Mouse (Mus musculus) ES-Bruce4 (cell line): ENCODE data around the gene Baz2b. TPM values are rescaled to one million over a fixed set of nuclear protein-coding genes. Genes with fewer than 3 reads are reported as not detected.
A peak's percentile ranks its signal among the peaks of the same experiment; 100 is the strongest.

Experiments
- H3K27ac ChIP-seq: 2 replicates; pipeline ENCODE4 v1.5.1; 2012; ENCODE audit warnings: low read length, inconsistent platforms; ENCODE audit not compliant: insufficient read depth
- H3K27me3 ChIP-seq: 2 replicates; pipeline ENCODE4 v1.6.1; 2012; ENCODE audit warnings: mild to moderate bottlenecking, low read length, inconsistent platforms; ENCODE audit not compliant: control insufficient read depth, poor library complexity, insufficient read depth, severe bottlenecking
- H3K36me3 ChIP-seq: 2 replicates; pipeline ENCODE4 v1.6.1; 2012; ENCODE audit warnings: inconsistent platforms, mild to moderate bottlenecking, low read length, moderate library complexity; ENCODE audit not compliant: control insufficient read depth, poor library complexity, insufficient read depth, severe bottlenecking
- H3K4me1 ChIP-seq: one replicate; pipeline ENCODE4 v1.8.1; 2011; ENCODE audit warnings: low read length; ENCODE audit not compliant: control insufficient read depth, insufficient read depth
- H3K4me3 ChIP-seq: 2 replicates; pipeline ENCODE4 v1.5.1; 2011; ENCODE audit warnings: low read depth, mild to moderate bottlenecking, low read length
- H3K9ac ChIP-seq: 2 replicates; pipeline ENCODE4 v1.6.1; 2012; ENCODE audit warnings: low read depth, mild to moderate bottlenecking, inconsistent platforms; ENCODE audit not compliant: poor library complexity, severe bottlenecking
- H3K9me3 ChIP-seq: replicated peaks from 2 replicates; pipeline ENCODE4 v1.6.1; 2012; ENCODE audit warnings: mild to moderate bottlenecking, low read length, inconsistent platforms; ENCODE audit not compliant: control insufficient read depth, poor library complexity, insufficient read depth, severe bottlenecking
- CTCF ChIP-seq: IDR thresholded peaks from one replicate; pipeline ENCODE4 v1.8.1; 2011; ENCODE audit warnings: low read depth, low read length
- EP300 ChIP-seq: IDR thresholded peaks from 2 replicates; pipeline ENCODE4 v1.6.1; 2011; ENCODE audit warnings: low read depth, low read length; ENCODE audit not compliant: insufficient read depth
- POLR2A ChIP-seq: IDR thresholded peaks from one replicate; pipeline ENCODE4 v1.8.1; 2011; ENCODE audit warnings: low read length; ENCODE audit not compliant: insufficient read depth
- polyA plus RNA-seq: library from polyadenylated mRNA; stranded (reverse); fragments of >200 nt; gene quantifications from 2 replicates; pipeline ENCODE4 v1.2.4, GENCODE M21; 2011; ENCODE audit warnings: low read depth; ENCODE audit not compliant: missing spikeins, insufficient read depth, insufficient read length

Gene Baz2b
- polyA plus RNA-seq, 1 experiment = 43.2 TPM

DNA sequence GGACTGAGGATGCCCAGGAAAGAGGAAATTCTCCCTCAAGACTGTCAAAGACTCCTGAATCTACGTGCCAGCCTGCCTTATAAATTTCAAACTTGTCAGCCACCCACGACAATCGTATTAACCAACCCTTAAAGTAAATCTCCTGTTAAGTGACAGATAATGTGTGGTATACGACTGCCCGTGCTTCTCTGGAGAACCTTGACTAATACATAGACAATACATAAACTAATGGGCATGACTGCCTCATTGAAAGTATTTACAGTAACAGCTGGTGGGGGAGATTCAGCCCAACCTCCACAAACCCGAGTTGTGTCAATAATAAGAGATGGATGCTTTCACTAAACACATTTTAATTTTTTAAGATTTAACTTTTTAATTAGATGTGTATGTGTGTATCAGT is 3.8 kb downstream of the Baz2b start:
- H3K36me3 ChIP-seq = no peaks in the 10 kb centered on the region
- H3K27me3 ChIP-seq = no peaks in the 10 kb centered on the region
- no peak for TF ChIP-seq EP300
- TF ChIP-seq POLR2A = no peak
- TF ChIP-seq CTCF = no peak
- H3K4me3 ChIP-seq = no peak overlapping the region
- no peak overlapping the region for H3K27ac ChIP-seq
- H3K9ac ChIP-seq = no peak overlapping the region
- no peaks in the 10 kb centered on the region for H3K9me3 ChIP-seq
- H3K4me1 ChIP-seq = no peaks in the 10 kb centered on the region

GRCm38 (mm10) chr2:60204162-60204561 is 5.5 kb downstream of the Baz2b start:
- TF ChIP-seq CTCF = no peak
- no peak for TF ChIP-seq EP300
- TF ChIP-seq POLR2A = no peak
- no peak overlapping the region for H3K9ac ChIP-seq
- no peaks in the 10 kb centered on the region for H3K27me3 ChIP-seq
- no peak overlapping the region for H3K4me3 ChIP-seq
- no peaks in the 10 kb centered on the region for H3K9me3 ChIP-seq
- H3K27ac ChIP-seq = no peak overlapping the region
- no peaks in the 10 kb centered on the region for H3K36me3 ChIP-seq
- no peaks in the 10 kb centered on the region for H3K4me1 ChIP-seq

DNA sequence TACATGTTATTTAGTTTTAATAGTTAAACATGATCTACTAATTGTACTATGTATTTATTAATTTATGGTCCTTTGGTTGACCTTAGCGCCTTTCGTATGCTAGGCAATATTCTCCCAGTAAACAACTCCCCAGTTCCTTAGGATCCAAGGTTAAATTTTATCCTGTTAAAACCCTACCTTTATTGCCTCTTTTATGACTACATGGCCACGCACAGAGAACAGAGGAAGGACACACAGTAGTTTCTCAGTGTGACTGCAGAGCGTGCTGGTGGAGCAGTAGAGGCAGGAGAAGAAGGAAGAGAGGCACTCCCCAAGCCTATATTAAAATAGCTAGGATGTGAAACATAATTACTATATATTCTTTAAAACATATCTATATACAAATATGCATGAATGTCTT is 5.9 kb downstream of the Baz2b start:
- TF ChIP-seq EP300 (no peak), POLR2A (no peak), CTCF (no peak)
- no peak overlapping the region for H3K9ac ChIP-seq
- no peaks in the 10 kb centered on the region for H3K36me3 ChIP-seq
- H3K27me3 ChIP-seq = no peaks in the 10 kb centered on the region
- no peak overlapping the region for H3K27ac ChIP-seq
- no peaks in the 10 kb centered on the region for H3K9me3 ChIP-seq
- no peaks in the 10 kb centered on the region for H3K4me1 ChIP-seq
- no peak overlapping the region for H3K4me3 ChIP-seq

DNA sequence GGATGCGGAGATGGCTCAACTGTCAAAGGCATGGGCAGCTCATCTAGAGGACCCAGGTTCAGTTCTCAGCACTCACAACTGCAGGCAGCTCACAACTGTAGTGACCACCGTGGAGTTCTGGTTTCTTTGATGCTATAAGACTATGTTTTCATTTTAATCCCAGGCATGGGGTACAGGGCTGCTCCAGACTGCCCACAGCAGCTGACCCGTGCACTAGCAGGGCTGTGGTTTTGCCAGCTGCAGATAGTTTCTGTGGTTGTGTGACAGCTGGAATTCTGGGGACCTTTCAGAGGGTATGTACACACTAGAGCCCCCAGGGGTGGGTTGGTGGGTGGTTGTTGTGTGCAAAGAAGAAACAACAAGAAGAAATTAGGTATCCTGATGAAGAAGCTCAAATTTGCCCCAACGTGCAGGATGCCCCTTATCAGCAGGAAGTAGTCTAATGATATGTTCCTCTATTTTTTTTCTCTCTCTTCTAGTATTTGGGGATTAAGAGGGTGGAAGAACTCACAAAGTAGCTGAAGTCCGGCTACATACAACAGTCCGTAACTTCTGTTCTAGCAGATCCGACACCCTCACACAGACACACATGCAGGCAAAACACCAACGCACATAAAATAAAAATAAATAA is 6.6 kb downstream of the Baz2b start:
- no peaks in the 10 kb centered on the region for H3K4me1 ChIP-seq
- TF ChIP-seq EP300 (no peak), CTCF (no peak), POLR2A (no peak)
- H3K9me3 ChIP-seq = no peaks in the 10 kb centered on the region

GRCm38 (mm10) chr2:60200667-60201066 is 9.0 kb downstream of the Baz2b start:
- Histone ChIP-seq H3K36me3 (no peaks in the 10 kb centered on the region), H3K4me3 (no peak overlapping the region)

More for the DNA sequence above, 6.6 kb downstream of the Baz2b start:
- no peaks in the 10 kb centered on the region for H3K36me3 ChIP-seq
- no peaks in the 10 kb centered on the region for H3K27me3 ChIP-seq
- H3K27ac ChIP-seq = no peak overlapping the region
- no peak overlapping the region for H3K4me3 ChIP-seq
- no peak overlapping the region for H3K9ac ChIP-seq

GRCm38 (mm10) chr2:60200051-60200562 is 9.5 kb downstream of the Baz2b start:
- no peaks in the 10 kb centered on the region for H3K4me1 ChIP-seq
- H3K27me3 ChIP-seq = no peaks in the 10 kb centered on the region

More at GRCm38 (mm10) chr2:60200667-60201066, 9.0 kb downstream of the Baz2b start:
- H3K27me3 ChIP-seq = no peaks in the 10 kb centered on the region
- H3K4me1 ChIP-seq = no peaks in the 10 kb centered on the region
- no peak overlapping the region for H3K9ac ChIP-seq
- no peak overlapping the region for H3K27ac ChIP-seq
- H3K9me3 ChIP-seq = no peaks in the 10 kb centered on the region
- no peak for TF ChIP-seq POLR2A
- no peak for TF ChIP-seq EP300
- TF ChIP-seq CTCF = peak; percentile 81

More at GRCm38 (mm10) chr2:60200051-60200562, 9.5 kb downstream of the Baz2b start:
- Histone ChIP-seq H3K9me3 (no peaks in the 10 kb centered on the region), H3K27ac (no peak overlapping the region), H3K9ac (no peak overlapping the region), H3K36me3 (no peaks in the 10 kb centered on the region), H3K4me3 (no peak overlapping the region)
- TF ChIP-seq EP300 = no peak
- no peak for TF ChIP-seq CTCF
- TF ChIP-seq POLR2A = no peak
